Mouse (Mus musculus) kidney, adult 2 months (tissue): ENCODE results near the gene Sh3bp4. TPM values are rescaled to one million over a fixed set of nuclear protein-coding genes. Genes with fewer than 3 reads are reported as not detected.

Experiments used
- DNase-seq: peaks from one replicate; pipeline ENCODE4 v3.0.0; 2021
- H3K27ac ChIP-seq: fragments of 200-500 bp; 2 replicates; pipeline ENCODE4 v1.5.1; 2012; ENCODE audit warnings: low read depth, low read length, control low read depth, inconsistent platforms; ENCODE audit not compliant: insufficient read depth
- H3K27me3 ChIP-seq: fragments of 200-500 bp; replicated peaks from 2 replicates; pipeline ENCODE4 v1.6.1; 2012; ENCODE audit warnings: mild to moderate bottlenecking, moderate library complexity, low read length, inconsistent platforms; ENCODE audit not compliant: control insufficient read depth, insufficient read depth
- H3K36me3 ChIP-seq: fragments of 200-500 bp; 2 replicates; pipeline ENCODE4 v1.6.1; 2012; ENCODE audit warnings: mild to moderate bottlenecking, moderate library complexity, low read length, inconsistent platforms; ENCODE audit not compliant: control insufficient read depth, insufficient read depth
- H3K4me1 ChIP-seq: fragments of 200-500 bp; 2 replicates; pipeline ENCODE4 v1.6.1; 2011; ENCODE audit warnings: low read length; ENCODE audit not compliant: control insufficient read depth, insufficient read depth
- H3K4me3 ChIP-seq: fragments of 200-500 bp; 2 replicates; pipeline ENCODE4 v1.5.1; 2011; ENCODE audit warnings: mild to moderate bottlenecking, low read depth, low read length, control low read depth; ENCODE audit not compliant: insufficient read depth
- CTCF ChIP-seq: fragments of 200-500 bp; conservative IDR thresholded peaks from 2 replicates; pipeline ENCODE4 v1.5.1; 2011; ENCODE audit warnings: low read depth, mild to moderate bottlenecking, control low read depth, low read length, moderate library complexity, mixed read lengths; ENCODE audit not compliant: insufficient read depth, insufficient read length
- POLR2A ChIP-seq: fragments of 200-500 bp; IDR thresholded peaks from one replicate; pipeline ENCODE4 v1.6.1; 2011; ENCODE audit warnings: low read depth, low read length, control low read depth
- WGBS: fragments of 180-500 bp; shearing (Covaris S2); methylation state at CpG from one replicate; pipeline ENCODE4 v1.1.7; 2018; 5-methylcytosine and 5-hydroxymethylcytosine counted together
- polyA plus RNA-seq: library from polyadenylated mRNA; depleted of rRNA; stranded (reverse); fragments of >200 nt; gene quantifications from 2 replicates; pipeline ENCODE4 v1.2.3, GENCODE M21; 2012

The Sh3bp4 gene
- polyA plus RNA-seq, 1 experiment = 14.8 TPM

DNA sequence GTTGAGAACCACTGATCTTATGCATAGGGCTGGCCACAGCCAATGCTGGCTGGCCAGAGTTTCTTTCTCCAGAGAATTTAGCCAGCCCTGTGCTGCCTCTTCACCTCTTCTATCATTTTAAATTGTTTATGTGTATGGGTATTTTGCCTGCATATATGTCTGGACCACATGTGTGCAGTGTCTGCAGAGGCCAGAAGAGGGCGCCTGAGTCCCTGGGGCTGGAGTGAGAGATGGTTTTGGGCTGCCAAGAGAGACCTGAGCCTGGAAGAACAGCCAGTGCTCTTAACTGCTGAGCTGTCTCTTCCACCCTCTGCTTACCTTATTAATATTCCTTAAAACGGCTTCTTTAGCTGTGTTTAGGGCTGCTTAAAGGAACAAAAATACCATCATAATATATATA lies 105.1 kb downstream of the Sh3bp4 start:
- no peaks in the 10 kb centered on the region for H3K36me3 ChIP-seq
- WGBS = 76% methylated on average over 2 of the region's 2 CpGs
- H3K4me3 ChIP-seq = no peak overlapping the region
- H3K27me3 ChIP-seq = no peaks in the 10 kb centered on the region
- H3K4me1 ChIP-seq = no peaks in the 10 kb centered on the region
- peak; percentile 49 for TF ChIP-seq CTCF
- TF ChIP-seq POLR2A = no peak
- DNase-seq = no peak
- H3K27ac ChIP-seq = no peak overlapping the region

GRCm38 (mm10) chr1:89183261-89183831 lies 113.1 kb downstream of the Sh3bp4 start:
- WGBS = 31% methylated on average over 9 of the region's 9 CpGs
- H3K27ac ChIP-seq = no peak overlapping the region
- no peak for DNase-seq

DNA sequence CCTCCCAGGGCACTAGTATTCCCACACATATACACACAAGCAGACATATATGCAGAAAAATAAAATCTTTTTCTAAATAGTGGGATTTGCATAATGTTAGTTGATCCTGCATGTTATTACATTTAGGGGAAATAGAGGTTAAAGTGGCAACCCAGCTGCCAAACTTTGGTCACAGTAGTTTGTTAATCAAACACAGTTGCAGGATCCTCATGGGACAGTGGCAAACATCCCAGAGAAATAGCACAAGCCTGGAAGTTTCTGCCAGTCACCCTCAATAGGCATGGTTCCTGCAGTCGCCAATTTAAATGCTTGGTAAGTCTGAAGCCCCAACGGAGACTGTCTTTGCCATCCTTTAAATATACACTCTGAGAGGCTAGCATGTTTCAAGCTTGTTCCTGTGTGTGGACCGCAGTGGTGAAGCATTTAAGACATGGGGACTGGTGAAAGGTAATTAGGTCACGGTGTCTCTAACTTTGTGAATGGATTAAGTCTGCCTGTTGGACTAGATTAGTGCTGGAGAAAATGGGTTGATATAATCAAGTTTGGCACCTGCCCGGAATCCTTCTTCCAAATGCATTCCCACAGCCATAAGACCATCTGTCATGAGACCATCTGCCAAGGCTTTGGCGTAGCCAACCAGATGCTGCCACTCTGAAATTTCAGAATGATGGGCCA lies 114.0 kb downstream of the Sh3bp4 start:
- 92% methylated on average over 6 of the region's 6 CpGs for WGBS
- no peaks in the 10 kb centered on the region for H3K36me3 ChIP-seq
- DNase-seq = no peak
- no peak overlapping the region for H3K4me3 ChIP-seq
- H3K27ac ChIP-seq = 0 out of 2 replicates have a peak overlapping the region, but pooled peaks have one; percentile 52
- TF ChIP-seq CTCF (no peak), POLR2A (no peak)
- no peaks in the 10 kb centered on the region for H3K27me3 ChIP-seq
- no peaks in the 10 kb centered on the region for H3K4me1 ChIP-seq

More at GRCm38 (mm10) chr1:89183261-89183831, 113.1 kb downstream of the Sh3bp4 start:
- H3K36me3 ChIP-seq = no peaks in the 10 kb centered on the region
- TF ChIP-seq POLR2A = no peak
- TF ChIP-seq CTCF = no peak
- no peaks in the 10 kb centered on the region for H3K4me1 ChIP-seq
- H3K27me3 ChIP-seq = no peaks in the 10 kb centered on the region
- H3K4me3 ChIP-seq = no peak overlapping the region

- no peaks in the 10 kb centered on the region for H3K27me3 ChIP-seq
- TF ChIP-seq POLR2A (no peak), CTCF (no peak)
- no peak overlapping the region for H3K4me3 ChIP-seq
- DNase-seq = no peak
- no peaks in the 10 kb centered on the region for H3K4me1 ChIP-seq
- no peaks in the 10 kb centered on the region for H3K36me3 ChIP-seq
- H3K27ac ChIP-seq = no peak overlapping the region
Observed at GRCm38 (mm10) chr1:89184839-89185238, 114.6 kb downstream of the Sh3bp4 start.

- Histone ChIP-seq H3K27ac (no peak overlapping the region), H3K4me3 (no peak overlapping the region), H3K27me3 (no peaks in the 10 kb centered on the region), H3K4me1 (no peaks in the 10 kb centered on the region), H3K36me3 (no peaks in the 10 kb centered on the region)
- WGBS = 91% methylated on average over 7 of the region's 7 CpGs
- TF ChIP-seq CTCF (no peak), POLR2A (no peak)
- no peak for DNase-seq
Observed at GRCm38 (mm10) chr1:89187441-89187840, 117.2 kb downstream of the Sh3bp4 start.

DNA sequence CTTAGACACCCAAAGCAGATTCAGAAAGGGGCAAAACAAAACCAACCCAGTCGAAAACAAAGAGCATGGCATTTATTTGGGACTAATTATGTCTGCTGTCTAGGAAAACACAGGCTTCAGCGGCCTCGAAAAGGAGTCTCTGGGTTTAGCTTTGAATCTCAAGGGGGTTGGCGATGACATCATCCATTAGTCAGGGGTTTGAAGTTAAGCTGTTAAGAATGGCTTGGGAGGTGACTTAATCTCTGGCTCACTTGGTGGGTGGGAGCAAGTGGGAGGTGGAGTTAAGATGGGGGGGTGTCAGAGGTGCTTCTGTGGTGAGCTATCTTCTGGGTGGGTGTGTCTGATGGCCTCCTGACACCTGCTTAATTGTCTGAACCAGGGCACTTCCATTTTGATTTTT lies 117.9 kb downstream of the Sh3bp4 start:
- TF ChIP-seq POLR2A = no peak
- no peak for TF ChIP-seq CTCF
- no peak overlapping the region for H3K4me3 ChIP-seq
- no peak for DNase-seq
- H3K27me3 ChIP-seq = no peaks in the 10 kb centered on the region
- 68% methylated on average over 4 of the region's 4 CpGs for WGBS
- no peaks in the 10 kb centered on the region for H3K4me1 ChIP-seq
- no peak overlapping the region for H3K27ac ChIP-seq
- no peaks in the 10 kb centered on the region for H3K36me3 ChIP-seq

DNA sequence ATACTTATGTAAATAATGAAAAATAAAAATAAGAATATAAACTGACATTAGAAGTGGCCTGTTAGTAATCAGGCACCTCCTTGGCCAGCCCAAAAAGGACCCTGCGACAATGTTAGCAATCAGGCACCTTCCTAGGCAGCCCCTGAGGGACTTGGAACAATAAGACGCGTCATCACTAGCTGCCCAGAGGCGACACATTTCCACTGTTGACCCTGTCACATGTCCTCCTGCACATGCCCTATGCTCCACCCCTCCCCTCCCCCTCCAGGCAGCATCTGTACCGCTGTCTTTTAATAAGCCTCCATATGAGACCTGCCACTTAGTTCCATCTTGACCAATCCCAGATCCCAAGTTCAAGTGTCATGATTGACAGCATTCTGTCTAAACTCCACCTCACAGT lies 119.0 kb downstream of the Sh3bp4 start:
- Histone ChIP-seq H3K4me3 (no peak overlapping the region), H3K27me3 (no peaks in the 10 kb centered on the region), H3K27ac (no peak overlapping the region), H3K36me3 (no peaks in the 10 kb centered on the region), H3K4me1 (no peaks in the 10 kb centered on the region)
- no peak for DNase-seq
- WGBS = 72% methylated on average over 5 of the region's 5 CpGs
- TF ChIP-seq CTCF (no peak), POLR2A (no peak)

DNA sequence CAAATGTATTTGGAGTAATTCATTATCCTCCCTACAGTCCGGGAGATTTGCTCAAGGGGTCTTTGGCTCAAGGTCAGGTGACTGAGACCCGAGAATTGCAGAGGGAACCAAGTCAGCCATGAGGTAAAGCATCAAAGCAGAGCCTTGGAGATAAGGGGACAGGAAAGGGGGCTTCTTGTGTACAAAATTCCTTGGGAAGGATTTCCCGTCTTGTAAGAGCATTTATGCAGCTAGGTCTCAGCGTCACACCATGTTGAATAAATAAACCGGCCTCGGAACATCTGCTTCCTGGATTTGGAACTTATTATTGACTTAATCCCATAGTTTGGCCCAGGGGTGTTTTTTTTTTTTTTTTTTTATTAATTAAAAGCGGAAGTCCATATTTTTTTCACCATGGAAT lies 120.4 kb downstream of the Sh3bp4 start:
- Histone ChIP-seq H3K27ac (peak overlapping the region; percentile 76), H3K4me3 (no peak overlapping the region), H3K27me3 (no peaks in the 10 kb centered on the region), H3K4me1 (no peaks in the 10 kb centered on the region), H3K36me3 (no peaks in the 10 kb centered on the region)
- no peak for TF ChIP-seq CTCF
- TF ChIP-seq POLR2A = no peak
- DNase-seq = peak; percentile 34
- 30% methylated on average over 7 of the region's 7 CpGs for WGBS
